Mouse (Mus musculus): Measurements from ENCODE around the gene Anks1. TPM values are rescaled to one million over a fixed set of nuclear protein-coding genes. Genes with fewer than 3 reads are reported as not detected.

Anks1 gene
- total RNA-seq, 2 experiments from 2014 or later: 8.8 to 23.4 TPM

DNA sequence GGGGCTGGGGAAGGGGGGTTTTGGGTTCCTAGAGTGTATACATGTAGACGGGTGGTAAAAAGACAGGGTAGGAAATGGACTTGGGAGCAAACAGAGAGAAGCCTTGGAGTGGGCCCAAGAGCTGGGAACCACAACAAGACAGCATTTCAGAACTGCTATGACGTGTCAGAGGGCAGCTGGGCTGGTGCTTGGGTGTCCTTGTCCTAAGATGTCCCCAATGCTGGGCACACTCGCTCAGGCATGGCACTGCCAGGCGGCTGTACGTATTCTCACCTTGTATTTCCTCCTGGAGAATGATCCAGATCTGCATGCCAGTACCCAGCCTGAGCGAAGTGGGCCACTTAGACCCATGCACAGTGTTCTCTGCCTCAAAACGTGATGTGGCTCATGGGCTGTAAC, 100.6 kb downstream of the Anks1 start:
- Histone ChIP-seq H3K4me3 (peak overlapping the region; percentile 75), H3K27ac (peak overlapping the region; percentile 97)
- peak; percentile 74 for DNase-seq
- intact Hi-C loops (cut with DNase I): loop anchor here (5.0 kb wide), 1 partner anchor 43 kb away; no protein-coding TSS in a partner anchor
- TF ChIP-seq CTCF (IDR thresholded peaks at IDR 0.05): no peak

- intact Hi-C loops (cut with DNase I): no loop called here
- H3K4me3 ChIP-seq: peak overlapping the region; percentile 75
- no peak for DNase-seq
- H3K27ac ChIP-seq: peak overlapping the region; percentile 97
- no peak for TF ChIP-seq CTCF (IDR thresholded peaks at IDR 0.05)
These were observed 101.8 kb downstream of the Anks1 start for GRCm38 (mm10) chr17:28010925-28011324.

GRCm38 (mm10) chr17:28012851-28013250, 103.7 kb downstream of the Anks1 start:
- TF ChIP-seq CTCF (IDR thresholded peaks at IDR 0.05): no peak
- DNase-seq: no peak
- Histone ChIP-seq H3K4me3 (peak overlapping the region; percentile 7), H3K27ac (peak overlapping the region; percentile 76)
- intact Hi-C loops (cut with DNase I): no loop called here

GRCm38 (mm10) chr17:28013259-28013875, 104.3 kb downstream of the Anks1 start:
- intact Hi-C loops (cut with DNase I): no loop called here
- peak; percentile 54 for DNase-seq
- peak; percentile 50 for TF ChIP-seq CTCF (IDR thresholded peaks at IDR 0.05)
- peak overlapping the region; percentile 76 for H3K27ac ChIP-seq
- peak overlapping the region; percentile 7 for H3K4me3 ChIP-seq

- peak overlapping the region; percentile 76 for H3K27ac ChIP-seq
These were observed 105.3 kb downstream of the Anks1 start for GRCm38 (mm10) chr17:28014449-28014848.

DNA sequence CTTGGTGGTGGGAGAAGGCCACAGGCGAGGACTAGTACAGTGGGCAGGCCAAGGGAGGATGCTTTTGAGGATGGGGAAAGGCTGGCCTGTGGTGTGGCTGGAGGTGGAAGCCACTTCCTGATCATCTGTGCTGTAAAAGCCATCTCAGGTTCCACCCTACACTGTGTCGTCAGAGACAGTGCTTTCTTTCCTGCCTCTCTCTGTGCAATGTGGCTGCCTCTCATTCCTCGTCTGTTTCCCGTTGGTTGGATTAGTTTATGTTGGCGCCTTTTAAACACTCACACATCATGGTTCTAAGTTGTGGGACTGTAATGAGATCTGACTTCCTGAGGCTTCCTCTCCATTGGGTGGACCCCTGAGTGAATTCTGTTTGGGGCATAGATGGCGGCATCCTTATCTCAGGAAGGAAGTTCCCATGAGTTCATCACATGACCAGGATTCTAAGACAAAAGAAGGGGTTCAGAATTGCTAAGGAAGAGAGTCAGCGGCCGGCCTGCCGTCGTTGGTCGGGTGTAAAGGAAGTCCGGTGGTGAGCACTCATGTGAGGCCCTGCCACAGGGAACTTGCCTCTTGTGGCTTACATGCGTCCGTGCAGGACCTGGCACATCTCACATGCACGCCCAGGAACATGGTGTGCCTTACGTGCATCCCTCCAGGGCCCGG, 106.1 kb downstream of the Anks1 start:
- H3K4me3 ChIP-seq: no peak overlapping the region
- no peak for DNase-seq
- H3K27ac ChIP-seq: peak overlapping the region; percentile 76
- intact Hi-C loops (cut with DNase I): no loop called here
- no peak for TF ChIP-seq CTCF (IDR thresholded peaks at IDR 0.05)

More at GRCm38 (mm10) chr17:28014449-28014848, 105.3 kb downstream of the Anks1 start:
- intact Hi-C loops (cut with DNase I): no loop called here
- DNase-seq: no peak
- no peak for TF ChIP-seq CTCF (IDR thresholded peaks at IDR 0.05)
- H3K4me3 ChIP-seq: no peak overlapping the region

GRCm38 (mm10) chr17:28016056-28016797, 107.1 kb downstream of the Anks1 start:
- TF ChIP-seq CTCF (IDR thresholded peaks at IDR 0.05): no peak
- intact Hi-C loops (cut with DNase I): no loop called here
- Histone ChIP-seq H3K4me3 (no peak overlapping the region), H3K27ac (peak overlapping the region; percentile 76)
- peak; percentile 64 for DNase-seq

- DNase-seq: no peak
- TF ChIP-seq CTCF (IDR thresholded peaks at IDR 0.05): no peak
- H3K27ac ChIP-seq: peak overlapping the region; percentile 76
- intact Hi-C loops (cut with DNase I): no loop called here
- no peak overlapping the region for H3K4me3 ChIP-seq
These were observed 109.2 kb downstream of the Anks1 start for GRCm38 (mm10) chr17:28018344-28018743.

DNA sequence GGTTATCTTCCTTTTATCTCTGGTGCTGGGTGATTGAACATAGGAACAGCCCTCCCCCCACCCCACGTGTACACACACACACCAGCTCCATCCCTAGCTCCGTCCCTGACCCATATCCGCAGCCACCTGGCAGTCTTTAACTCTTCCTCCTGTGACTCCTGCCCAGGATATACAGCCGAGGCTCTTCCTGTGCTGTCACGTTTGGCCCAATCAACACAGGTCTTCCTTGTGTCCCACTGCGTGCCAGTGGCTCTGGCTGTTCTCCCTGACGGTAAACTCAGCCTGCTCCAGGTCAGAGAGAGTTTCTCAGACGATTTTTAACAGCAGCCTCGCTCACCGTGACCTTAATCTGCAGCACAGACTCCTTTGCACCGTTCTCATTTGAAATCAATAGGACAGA, 109.7 kb downstream of the Anks1 start:
- DNase-seq: no peak
- no peak overlapping the region for H3K4me3 ChIP-seq
- H3K27ac ChIP-seq: peak overlapping the region; percentile 76
- intact Hi-C loops (cut with DNase I): no loop called here
- no peak for TF ChIP-seq CTCF (IDR thresholded peaks at IDR 0.05)

GRCm38 (mm10) chr17:28019785-28020696, 110.9 kb downstream of the Anks1 start:
- intact Hi-C loops (cut with DNase I): no loop called here
- DNase-seq: peak; percentile 69
- H3K27ac ChIP-seq: peak overlapping the region; percentile 76

DNA sequence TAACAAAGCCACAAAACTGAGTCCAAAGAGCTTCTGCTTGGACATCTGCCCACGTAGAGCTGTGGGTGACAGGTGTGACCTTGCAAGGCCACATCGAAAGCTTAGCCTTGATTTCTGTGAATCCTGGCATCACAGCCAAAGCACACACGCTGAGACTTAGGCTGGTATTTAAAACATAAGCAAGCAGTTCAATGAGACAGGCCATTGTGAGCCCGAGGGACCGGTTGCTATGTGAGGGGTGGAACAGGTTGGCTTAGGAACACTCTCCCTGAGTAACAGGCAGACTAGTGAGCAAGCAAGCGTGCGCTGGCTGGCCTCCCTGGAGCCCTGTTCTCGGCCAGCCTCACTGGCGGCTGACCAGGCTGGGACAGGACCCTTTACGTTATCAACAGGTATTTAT, 112.8 kb downstream of the Anks1 start:
- peak overlapping the region; percentile 76 for H3K27ac ChIP-seq
- H3K4me3 ChIP-seq: no peak overlapping the region
- TF ChIP-seq CTCF (IDR thresholded peaks at IDR 0.05): no peak
- peak; percentile 56 for DNase-seq
- intact Hi-C loops (cut with DNase I): no loop called here

More at GRCm38 (mm10) chr17:28019785-28020696, 110.9 kb downstream of the Anks1 start:
- no peak for TF ChIP-seq CTCF (IDR thresholded peaks at IDR 0.05)
- H3K4me3 ChIP-seq: no peak overlapping the region

Data from gastrocnemius, adult 2 months (tissue).